Mouse (Mus musculus) c-Kit-negative CD71-positive TER-119-positive erythroid progenitor cells, embryonic 14.5 days (primary cell): ENCODE measurements around the gene Efna2.

Source experiments
- DNase-seq: peaks from one replicate; pipeline ENCODE4 v3.0.0-alpha.2; 2013; ENCODE audit warnings: low read depth, low spot score

The Efna2 gene

DNA sequence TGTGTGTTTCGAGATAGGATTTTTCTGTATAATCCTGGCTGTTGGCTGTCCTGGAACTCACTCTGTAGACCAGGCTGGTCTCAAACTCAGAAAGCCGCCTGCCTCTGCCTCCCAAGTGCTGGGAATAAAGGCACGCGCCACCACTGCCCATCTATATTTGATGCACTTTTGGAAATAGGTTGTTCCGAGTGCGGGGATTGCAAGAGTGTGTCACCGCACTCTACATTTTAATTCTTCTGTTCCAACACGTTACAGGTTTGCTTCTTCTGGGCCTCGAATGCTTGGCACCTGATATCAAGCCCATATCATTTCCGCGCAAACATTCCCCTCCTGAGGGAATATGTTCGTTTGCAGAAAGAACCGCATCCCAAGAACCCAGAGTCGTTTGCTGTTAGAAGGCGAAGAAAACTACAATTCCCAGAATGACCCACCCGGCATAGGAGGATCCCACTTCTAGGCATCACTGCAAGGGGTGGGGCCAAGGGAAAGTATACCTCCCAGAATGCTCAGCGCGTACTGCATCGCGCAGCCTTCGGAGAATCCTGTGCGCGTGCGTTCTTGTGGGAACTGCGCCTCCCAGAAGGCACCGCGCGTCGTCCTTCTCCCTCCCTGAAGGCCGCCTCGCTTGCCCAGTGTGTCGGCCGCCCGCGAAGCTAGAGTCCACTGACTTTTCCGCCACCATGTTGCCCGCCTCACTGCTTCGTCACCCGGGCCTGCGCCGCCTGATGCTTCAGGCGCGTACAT is 37.3 kb upstream of the Efna2 start:
- peak; percentile 97 for DNase-seq

- no peak for DNase-seq
Measured at GRCm38 (mm10) chr10:80142530-80142925, 36.8 kb upstream of the Efna2 start.

DNA sequence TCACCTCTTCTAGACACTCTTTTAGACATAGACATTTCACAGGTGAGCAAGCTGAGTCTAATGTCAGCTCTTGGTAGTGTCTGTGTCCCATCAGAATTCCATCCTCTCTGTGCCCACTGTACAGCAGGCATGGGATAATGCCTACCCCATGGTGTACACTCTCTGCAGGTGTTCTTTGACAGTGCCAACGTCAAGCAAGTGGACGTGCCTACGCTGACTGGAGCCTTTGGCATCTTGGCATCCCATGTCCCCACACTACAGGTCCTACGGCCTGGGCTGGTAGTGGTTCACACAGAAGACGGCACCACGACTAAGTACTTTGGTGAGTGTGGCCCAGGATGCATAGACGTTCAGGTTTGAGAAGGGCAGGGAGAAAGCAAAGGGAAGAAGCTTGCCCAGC is 35.6 kb upstream of the Efna2 start:
- DNase-seq = no peak

GRCm38 (mm10) chr10:80144159-80144558 is 35.1 kb upstream of the Efna2 start:
- DNase-seq = no peak

DNA sequence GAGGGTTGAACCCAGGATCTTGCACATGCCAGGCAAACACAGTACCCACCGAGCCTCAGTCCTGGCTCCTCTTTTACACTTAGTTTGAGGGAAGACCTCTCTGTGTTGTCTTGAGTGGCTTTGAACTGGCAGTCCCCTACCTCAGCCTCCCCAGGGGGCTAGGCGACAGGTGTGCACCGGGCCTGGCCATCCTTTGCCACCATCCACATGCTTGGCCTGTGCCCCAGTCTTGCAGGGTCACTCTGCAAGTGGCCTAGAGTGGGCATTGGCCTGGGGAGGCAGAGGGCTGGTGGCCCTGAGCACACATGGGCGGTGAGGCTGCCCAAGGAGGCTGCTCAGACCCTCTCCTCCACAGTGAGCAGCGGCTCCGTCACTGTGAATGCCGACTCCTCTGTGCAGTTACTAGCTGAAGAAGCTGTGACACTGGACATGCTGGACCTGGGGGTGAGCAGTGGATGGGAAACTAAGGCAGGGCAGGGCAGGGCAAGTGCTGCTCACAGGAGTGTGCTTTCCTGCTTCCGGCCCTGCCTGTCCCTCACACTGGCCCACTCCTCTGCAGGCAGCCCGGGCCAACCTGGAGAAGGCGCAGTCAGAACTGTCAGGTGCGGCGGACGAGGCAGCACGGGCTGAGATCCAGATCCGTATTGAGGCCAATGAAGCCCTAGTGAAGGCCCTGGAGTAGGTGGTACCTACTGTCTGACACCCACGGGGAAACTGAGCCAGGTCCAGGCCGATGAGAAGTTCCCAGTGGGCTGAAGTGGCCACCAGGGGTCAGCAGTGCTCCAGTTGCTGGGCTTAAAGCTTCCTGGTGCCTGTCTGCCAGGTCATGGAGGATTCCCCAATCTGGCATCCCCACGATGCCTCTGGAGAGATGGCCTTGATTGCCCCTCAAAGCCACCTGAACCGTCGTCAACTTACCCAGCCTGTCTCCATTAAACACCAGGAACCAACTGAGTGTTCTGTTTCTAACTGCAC is 34.1 kb upstream of the Efna2 start:
- no peak for DNase-seq

- DNase-seq = no peak
Measured at GRCm38 (mm10) chr10:80145896-80146295, 33.4 kb upstream of the Efna2 start.

DNA sequence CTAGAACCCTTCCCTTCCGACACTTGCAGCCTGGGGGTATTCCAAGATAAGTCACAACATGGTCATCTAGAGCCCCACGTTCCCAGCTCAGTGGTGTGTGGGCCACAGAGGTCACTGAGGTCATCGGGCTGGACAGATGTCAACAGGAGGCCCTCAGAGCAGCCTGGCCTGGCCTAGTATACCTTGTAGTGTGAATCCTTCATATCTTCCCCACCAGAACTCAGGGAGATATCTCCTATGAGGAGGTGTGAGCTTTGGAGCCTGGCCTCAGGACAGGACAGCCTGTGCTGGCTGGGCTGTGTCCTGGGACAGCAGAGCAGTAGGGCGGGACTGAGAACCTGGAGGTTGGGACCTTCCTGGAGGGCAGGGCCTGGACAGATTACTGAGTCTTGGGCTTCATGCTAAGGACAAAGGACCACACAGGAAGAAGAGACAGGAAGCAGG is 32.7 kb upstream of the Efna2 start:
- no peak for DNase-seq

GRCm38 (mm10) chr10:80147146-80147718 is 32.0 kb upstream of the Efna2 start:
- no peak for DNase-seq

DNA sequence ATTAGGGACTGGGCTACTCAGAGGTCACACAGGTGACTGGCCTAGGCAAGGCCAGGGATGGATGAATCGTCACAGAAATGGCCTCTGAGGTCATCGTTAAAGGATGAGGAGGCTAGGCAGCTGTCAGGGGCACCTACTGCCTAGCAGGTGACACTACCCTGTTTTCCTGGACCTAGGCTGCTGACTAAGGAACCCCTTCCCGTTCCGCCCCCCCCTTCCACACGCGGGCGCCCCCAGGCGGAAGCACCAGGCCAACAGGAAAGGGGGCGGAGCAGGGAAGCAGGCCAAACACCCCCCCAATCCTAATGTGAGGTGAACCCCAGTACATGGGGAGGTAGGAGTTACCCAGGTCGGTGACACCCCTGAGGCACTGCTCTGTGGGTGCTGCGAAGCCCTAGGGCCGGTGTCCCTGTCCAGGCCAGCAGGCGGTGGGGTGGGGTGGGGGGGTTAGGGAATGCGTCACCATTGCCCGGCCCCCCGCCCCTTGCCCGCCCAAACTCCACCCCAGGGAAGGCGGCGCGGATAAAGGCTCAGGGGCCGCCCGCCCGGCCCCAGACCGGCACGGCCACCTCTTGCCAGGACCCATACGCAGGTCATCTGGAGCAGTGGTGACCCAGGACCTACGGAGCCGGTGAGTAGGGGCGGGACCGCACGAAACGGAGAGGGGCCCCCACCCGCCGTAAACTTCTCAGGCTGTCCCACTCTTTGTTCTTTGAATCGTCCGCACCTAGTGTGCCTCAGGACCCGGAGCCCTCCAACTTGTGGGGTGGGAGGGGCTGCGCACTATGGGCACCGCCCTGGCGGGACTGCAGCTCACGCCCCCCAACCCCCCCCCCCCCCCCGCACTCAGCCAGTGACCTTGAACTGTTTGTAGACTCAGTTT is 31.3 kb upstream of the Efna2 start, which contains the start of gene Midn:
TSS of gene Midn (plus strand) at position 554 of the 883 bp plus-strand sequence.
- no peak for DNase-seq

GRCm38 (mm10) chr10:80148610-80149290 is 30.5 kb upstream of the Efna2 start:
- peak; percentile 79 for DNase-seq

DNA sequence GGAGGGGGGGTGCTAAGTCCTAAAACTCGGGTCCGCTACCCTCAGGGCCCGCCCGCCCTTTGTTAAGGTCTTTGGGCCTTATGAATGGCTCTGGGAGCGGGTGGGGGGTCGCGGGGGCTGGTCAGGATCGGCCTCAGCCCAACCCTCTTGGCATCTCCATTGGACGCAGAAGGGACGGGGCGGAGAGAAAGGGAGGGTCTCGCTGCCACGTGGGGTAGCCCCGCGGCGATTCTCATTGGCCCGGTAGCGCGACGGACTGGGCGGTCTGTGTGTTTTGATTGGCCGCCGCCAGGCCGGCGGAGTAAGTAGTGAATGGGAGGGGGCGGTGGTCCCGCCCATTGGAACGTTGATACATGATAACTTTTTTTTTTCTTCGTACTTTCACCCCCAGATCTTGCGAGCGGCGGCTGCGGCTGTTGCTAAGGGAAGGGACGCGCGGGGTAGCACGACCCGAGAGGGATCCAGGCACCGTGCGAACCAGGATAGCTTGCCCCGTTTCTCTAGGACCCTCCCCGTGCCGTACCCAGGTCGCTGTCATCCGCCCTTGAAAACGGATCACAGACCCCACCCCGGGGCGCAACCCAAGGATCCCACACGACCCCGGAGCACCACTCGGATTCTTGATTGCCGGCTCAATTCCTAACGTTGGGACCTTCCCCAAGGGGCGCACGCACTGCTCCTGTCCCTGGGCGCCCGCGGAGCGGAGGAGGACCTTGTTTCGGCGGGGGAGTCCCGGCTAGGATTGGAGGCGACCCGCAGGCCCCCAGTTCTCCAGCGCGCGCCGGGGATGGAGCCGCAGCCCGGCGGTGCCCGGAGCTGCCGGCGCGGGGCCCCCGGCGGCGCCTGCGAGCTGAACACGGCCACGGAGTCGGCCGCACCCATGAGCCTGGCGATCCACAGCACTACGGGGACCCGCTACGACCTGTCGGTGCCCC is 29.7 kb upstream of the Efna2 start:
- DNase-seq = peak; percentile 80

DNA sequence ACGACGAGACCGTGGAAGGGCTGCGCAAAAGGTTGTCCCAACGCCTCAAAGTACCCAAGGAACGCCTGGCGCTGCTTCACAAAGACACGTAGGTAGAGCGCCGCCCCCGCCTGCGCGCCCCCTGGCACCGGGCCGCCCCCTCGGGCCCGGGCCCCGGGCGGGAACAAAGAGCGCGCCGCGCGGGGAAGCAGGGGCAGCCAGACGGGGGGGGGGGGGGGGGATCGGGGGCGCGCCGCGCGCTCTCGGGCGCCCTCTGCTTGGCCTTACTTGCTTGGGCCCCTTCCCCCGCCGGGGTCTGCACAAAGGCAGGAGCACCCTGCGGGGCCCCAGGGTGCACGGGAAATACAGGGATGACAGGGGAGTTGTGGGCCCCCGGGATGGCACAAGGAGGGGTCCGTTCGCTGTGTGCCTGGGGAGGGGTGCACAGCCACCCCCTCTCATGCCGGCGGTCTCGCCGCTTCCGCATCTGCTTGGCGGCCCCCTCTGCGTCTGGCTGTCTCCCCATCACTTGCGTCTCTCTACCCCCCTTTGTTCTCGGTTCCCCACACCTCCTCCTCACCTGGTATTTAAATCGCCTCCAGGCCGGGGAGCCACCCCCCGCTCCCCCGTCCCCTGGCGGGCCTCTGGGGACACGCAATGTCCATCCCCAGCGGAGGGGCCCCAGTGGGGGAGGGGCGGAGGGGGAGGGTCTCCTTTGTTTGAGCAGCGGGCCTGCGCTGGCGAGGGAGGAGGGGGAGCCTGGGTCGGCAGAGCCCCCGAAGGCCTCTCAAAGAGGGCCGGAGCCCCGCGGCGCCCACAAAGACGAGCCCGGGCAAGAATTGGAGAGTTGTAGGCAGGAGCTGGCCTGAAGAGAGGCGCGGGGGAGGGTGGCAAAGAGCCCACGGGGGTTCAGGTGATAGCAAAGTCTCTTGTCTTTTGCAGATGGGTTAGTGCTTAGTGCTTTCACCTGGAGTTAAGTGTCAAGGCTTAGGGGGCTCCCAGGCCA is 28.8 kb upstream of the Efna2 start:
- no peak for DNase-seq

DNA sequence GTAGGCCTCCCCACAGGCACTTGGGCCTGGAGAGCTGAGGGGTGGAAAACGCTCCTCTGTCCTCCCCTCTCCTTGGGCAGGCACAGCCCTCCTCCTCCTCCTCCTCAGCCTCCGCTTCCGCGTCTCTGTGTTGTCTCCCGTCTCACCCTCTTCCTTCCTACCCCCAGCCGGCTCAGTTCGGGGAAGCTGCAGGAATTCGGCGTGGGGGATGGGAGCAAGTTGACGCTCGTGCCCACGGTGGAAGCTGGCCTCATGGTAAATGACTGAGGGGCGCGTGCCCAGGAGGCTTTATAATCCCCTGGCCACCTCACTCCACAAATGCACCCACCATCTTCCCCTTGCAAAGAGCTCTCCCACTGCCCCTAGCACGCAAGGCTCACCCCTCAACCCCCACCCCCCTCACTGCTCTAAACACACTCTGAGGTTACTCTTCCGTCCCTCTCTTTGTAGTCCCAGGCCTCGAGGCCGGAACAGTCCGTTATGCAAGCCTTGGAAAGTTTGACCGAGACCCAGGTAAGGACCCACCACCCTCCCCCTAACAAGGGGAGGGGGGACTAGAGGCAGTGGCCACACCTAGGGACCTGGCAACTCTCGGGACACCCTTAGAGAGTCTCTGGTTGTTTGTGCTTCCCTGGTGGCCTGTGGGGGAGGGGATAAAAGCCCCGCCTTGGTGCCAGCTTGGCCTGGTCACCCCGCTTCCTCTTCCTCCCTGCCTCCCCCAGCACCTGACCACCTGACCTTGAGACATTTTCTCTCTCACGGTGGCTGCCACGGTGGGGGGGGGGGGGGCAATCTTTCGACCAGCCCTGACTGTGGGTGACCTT is 27.9 kb upstream of the Efna2 start:
- no peak for DNase-seq

GRCm38 (mm10) chr10:80152071-80152872 is 27.0 kb upstream of the Efna2 start:
- DNase-seq = no peak

DNA sequence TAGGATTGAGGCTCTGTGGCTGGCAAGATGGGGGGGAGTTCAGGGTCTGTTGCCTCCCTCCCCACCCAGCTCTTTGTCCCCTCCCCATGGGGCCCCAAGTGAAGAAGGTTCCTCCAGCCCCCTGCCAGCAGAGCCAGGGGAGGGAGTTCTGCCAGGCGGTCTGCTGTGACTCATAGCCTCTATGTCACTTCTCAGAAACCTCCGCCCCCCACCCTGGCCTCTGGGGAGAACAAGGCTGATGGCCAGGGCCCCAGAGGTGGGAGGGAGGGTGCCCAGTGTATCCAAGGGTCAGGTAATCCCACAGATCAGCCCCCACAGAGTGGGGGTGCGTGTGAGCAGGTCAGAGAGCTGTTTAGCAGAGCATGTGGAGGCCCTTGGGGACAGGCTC is 26.4 kb upstream of the Efna2 start:
- no peak for DNase-seq

- DNase-seq = no peak
Measured at GRCm38 (mm10) chr10:80153713-80154112, 25.6 kb upstream of the Efna2 start.

DNA sequence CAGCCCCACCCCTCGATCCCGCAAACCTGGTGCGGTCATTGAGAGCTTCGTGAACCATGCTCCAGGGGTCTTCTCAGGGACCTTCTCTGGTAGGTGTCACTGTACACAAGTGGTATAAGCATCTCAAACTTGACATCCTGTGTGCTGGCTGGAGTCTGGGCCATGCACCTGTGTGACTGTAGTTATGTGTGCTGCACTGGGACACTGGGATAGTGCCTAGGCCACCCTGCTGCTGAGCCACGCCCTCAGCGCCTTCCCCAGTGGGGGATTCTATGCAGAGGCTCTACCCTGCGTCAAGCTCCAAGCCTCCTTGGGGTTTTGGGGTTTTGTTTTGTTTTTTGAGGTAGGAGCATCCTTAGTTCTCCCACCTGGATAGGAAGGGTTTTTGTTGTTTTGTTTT is 24.9 kb upstream of the Efna2 start:
- DNase-seq = no peak
